Mouse (Mus musculus) yolk sac, embryonic 10.5 days (tissue): ENCODE data around the gene Atp8b3.

Experiments used
- DNase-seq: peaks from one replicate; pipeline ENCODE4 v3.0.0-alpha.2; 2017; ENCODE audit warnings: low spot score

Gene Atp8b3

GRCm38 (mm10) chr10:80538710-80539394 lies at the start of gene Atp8b3:
Gene Atp8b3 (minus strand): TSS chr10:80539124.
- DNase-seq: peak; percentile 81

DNA sequence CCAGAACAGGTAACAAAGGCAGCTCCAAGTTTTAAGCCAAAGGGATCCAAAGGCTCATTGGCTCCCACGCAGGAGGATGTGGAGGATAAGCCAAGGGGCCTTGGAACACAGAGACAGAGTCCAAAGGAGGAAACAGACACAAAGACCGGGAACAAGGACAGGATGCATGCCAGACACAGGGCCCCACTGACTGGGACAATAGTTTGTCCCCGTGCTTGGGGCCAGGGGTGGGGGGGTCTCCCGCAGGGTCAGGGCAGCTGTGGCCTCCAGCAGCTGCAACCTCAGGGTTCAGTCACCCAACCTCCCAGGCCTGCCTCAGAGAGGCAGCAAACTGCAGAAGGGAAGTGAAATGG lies 48.4 kb upstream of the Atp8b3 start:
- DNase-seq: no peak

- DNase-seq: no peak
Measured at GRCm38 (mm10) chr10:80586407-80587304, 47.7 kb upstream of the Atp8b3 start.

DNA sequence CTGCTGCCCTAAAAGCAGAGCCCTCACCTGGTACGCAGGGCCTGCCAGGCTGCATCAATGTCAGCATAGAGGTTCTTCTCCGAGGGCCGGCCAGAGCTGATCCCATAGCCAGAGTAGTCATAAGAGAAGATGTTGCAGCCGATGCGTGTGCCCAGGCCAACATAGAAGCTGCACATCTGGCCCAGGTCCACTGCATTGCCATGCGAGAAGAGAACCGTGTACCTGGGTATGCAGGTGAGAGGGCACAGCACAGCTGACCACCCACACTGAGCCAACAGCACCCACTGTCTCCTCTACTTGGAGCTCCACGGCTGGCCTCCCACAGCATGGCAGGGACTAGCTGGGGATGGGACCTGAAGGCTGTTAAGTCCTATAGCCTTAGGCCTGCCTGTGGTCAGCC lies 46.7 kb upstream of the Atp8b3 start:
- no peak for DNase-seq

DNA sequence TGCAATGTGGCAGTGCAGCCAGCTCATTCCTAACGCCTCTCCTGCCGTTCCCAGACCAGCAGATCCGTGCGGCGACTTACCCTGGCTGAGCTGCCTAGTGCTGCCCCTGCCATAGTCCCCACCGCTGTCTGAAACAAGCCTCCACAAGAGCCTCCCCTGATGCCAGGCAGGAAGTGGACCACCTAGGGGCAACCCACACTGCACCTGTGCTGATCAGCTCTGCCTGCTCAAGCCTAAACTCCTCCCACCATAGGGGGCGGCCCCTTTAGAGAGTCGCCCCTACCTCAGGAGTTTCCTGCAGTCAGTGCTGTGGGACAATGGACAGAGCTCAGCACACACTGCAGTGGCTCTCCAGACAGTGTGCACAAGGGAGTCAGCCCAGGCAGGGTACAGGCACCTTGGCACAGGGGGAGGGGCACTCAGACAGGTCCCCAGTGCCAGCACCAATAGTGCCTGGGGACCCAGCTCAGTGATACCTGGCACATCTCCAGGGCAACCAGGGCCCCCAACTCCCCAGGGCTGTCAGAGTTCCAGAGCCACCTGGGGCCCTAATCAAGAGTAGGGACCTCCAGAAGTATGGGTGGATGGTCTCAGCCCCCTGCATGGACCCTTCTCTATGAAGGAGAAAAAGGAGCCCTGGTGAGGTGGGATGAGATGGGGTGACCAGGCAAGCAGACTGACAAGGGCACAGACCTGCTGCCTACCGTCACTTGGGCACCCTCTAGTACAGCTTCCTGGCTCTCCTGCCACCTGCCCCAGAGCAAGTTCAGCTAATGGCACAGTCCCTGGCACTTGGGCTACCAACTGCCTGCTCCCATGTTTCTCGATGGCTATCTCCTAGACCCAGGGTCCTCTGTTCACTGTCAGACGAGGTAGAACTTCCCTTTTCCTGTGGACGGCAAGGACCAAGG lies 46.0 kb upstream of the Atp8b3 start:
- peak; percentile 53 for DNase-seq

- peak; percentile 50 for DNase-seq
Measured at GRCm38 (mm10) chr10:80584045-80584488, 45.1 kb upstream of the Atp8b3 start.

DNA sequence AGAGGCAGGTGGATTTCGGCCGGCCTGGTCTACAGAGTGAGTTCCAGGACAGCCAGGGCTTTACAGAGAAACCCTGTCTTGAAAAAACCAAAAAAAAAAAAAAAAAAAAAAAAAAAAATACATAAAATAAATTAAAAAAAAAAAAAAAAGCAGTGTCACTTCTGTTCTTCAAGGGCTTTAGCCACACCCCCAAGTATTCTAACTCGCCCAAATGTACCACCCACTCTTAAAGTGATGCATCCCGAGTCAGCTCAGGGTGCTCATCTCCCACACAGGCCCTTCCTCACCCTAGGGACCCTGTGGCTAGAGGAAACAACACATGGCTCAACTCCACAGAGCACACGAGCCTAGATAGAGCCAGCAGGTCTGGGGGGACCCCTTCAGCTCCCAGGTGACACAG lies 44.1 kb upstream of the Atp8b3 start:
- DNase-seq: no peak

DNA sequence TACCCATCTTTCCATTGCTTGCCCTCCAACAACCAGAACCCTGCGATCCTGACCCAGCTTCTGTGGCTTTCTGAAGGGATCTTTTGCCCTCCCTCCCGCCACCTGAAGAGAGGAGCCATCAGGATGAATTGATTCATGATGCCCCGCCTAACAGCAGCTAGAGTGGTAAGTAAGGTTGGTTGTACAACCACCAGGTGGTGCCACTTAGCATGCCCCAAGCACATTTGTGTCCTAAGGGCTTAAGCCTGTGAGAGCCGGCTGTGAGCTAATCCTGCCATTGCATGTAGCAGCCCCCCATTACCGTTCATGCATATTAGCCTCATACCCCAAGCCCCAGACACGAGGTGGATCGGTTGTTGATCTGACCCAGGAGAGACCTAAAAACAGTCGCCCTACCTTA lies 40.0 kb upstream of the Atp8b3 start:
- peak; percentile 48 for DNase-seq

- peak; percentile 89 for DNase-seq
Measured at GRCm38 (mm10) chr10:80578131-80578750, 39.3 kb upstream of the Atp8b3 start.

DNA sequence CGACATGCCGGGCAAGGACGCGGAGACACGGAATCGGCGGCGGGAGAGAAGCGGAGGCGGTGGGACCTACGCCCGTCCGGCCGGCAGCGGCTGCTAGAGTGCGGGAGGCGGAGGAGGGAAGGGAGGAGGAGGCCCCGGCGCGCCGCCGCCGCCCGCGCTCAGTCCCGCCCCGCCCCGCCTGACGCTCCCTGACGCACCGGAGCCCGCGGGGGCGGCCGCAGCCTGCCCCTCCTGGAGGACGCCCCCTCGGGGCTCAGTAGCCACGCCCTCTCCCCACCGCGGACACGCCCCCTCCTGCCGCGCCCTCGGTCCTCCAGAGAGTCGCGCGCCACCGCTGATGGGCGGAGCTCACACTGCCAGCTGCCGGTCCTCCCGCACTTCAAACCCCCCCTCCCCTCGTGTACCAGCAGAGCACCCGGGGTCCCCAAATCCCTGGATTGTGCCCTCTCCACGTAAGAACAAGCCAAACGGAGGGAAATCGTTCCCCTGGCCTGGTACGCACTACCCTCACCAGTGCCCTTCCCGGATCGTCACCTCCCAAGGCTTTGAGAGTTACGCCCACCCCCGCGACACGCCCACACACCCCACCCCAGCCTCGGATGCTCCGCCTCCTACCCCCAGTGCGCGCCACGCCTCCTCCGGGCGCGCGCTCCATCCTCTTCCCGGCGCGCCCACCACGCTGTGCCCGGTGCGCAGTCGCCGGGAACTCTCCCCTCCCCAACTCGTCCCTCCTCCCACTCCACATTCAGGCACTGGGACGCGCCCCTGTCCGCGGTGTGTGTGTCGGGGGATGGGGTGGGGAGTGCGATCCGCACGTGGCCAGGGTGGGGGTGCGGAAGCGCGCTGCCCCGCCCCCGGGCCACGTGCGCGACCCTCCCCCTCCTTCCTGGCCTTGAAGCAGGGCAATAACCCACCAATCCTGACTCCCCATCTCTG lies 38.5 kb upstream of the Atp8b3 start, which contains the start of gene Klf16:
Klf16 (minus strand) TSS at position 127 of the 936 bp plus-strand sequence.
- DNase-seq: peak; percentile 99

DNA sequence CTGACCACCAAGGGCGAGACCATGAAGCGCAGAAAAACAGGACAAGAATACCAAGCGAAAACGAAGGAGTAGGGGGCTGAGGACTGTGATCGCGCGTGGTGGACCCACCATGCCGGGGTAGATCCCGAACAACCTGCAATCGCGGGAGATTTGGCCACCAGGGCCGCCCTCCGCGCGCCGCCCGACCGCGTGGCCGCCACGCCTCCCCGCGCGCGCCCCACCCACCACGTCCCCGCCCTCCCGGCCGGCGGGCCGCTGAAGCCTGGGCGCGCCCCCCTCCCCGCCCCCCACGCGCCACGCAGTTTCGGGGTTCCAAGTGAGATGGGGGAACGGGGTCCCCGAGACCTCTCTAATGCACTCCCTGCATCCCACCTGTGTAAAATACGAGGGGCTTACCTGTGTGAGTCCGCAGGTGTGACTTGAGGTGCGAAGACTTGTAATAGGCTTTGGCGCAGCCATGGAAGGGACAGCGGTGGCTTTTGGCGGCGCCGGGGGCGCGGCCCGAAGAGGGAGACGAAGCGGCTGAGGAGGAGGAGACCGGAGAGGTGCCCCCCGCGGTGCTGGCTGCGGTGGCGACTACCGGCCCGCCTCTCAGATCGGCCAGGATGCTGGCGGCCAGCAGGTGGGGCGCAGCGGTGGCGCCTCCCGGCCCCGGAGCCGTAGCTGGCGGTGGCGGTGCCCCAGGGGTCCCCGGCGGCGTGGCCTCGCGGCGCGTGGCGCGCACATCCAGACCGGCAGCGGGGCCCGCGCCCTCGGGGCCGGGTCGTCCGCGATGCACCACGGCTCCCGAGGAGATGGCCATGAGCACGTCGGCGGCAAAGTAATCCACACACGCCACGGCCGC lies 37.6 kb upstream of the Atp8b3 start:
- DNase-seq: peak; percentile 61

GRCm38 (mm10) chr10:80575925-80576324 lies 37.0 kb upstream of the Atp8b3 start:
- DNase-seq: no peak

DNA sequence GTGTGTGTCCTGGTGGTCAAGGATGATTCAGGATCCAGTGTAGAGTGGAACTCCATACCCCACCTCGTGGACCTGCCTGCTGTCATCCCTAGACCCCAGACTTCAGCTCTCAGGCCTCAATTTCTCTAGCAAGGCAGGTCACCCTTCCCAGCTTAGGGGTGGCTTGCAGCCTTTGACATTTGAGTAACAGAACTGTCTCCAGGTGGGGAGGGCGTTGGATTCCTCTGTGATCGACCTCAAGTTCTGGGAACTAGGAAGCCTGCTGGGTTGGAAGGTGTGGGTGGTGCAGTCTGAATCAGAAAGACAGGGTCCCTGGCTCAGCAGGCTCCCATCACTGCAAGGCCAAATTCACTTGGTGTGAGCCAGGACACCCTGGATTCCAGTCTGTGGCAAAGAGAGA lies 36.0 kb upstream of the Atp8b3 start:
- DNase-seq: no peak

GRCm38 (mm10) chr10:80573944-80574343 lies 35.0 kb upstream of the Atp8b3 start:
- no peak for DNase-seq

DNA sequence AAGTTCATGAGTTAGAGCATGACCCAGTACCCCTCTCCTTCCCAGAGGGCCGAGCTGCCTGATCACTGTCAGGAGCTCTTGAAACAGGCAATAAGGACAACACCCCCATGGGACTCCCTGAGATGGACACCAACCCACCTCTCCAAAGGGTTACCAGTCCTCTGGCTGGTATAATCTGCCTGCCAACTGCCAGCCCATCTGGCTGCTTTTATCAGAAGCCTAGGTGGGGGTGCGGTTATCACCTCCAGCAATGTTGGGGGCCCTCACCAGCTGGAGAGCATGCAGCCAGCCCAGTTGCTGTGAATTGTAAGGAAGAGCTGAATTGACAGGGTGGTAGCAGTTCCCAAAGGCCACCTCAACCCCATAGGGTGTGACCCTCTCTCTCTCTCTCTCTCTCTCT lies 33.6 kb upstream of the Atp8b3 start:
- DNase-seq: no peak

DNA sequence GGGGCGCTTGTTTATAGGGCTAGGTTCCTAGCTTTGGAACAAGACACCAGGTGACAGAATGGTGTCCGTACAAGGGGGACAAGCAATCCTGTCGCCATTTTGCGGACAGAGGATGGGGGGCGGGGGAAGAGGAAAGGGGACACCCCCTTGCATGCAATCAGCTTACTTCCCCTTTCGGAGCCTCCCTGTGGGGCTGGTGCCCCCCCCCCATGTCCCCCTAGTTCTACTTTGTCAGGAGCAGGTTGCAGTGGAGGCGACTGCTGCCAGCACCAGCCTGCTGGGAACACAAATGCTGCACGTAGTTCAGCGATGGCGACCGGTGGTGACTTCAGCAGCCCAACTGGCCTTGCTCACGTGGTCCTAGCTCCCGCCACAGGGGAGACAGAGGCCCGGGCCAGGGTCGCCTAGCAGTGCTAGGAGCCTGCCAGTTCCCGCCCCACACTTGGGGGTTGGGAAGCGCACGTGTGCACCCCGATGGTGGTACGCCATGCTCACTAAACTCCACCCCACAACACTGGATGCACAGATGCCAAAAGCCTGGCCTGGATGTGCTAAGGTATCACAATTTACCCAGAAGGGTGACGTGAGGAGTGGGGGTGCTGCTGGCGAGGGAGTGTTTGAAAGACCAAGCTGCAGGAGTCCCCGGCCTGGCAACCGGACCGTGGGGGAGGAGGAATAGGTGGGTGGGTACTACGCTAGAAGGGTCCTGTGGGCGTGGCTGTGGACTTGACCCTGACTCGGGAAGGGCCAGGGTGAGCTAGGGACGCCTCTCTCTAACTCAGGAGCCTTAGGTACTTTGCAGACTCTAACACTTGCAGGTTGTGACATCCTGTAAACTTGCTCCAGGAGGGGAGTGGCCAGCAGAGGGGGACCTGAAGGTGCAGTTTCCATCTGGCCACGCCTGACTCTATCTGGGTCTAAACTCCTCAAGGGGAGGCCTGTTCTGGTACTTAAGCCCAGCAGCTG lies 32.2 kb upstream of the Atp8b3 start:
- no peak for DNase-seq

DNA sequence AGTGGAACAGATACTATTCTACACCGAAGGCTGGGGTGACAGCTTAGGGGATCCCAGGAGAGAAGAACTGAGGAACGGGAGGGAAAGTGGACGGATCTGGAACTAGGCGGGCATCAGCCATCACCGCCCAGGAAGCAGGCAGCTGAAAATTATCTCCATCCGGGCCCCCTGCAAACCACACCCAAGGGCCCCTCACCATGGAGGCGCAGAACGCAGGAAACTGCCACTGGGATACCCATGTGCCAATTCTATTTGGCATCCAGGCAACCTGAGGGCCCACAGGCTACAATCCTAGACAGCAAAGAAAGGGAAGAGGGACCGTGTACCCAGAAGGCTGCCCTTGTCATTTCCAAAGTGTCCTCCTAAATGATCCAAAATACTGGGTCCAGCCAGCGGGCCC lies 31.5 kb upstream of the Atp8b3 start:
- no peak for DNase-seq

- peak; percentile 63 for DNase-seq
Measured at GRCm38 (mm10) chr10:80569664-80570066, 30.7 kb upstream of the Atp8b3 start.
